Mouse (Mus musculus): ENCODE results near the gene Gm21304.
"Not testable (repeated sequence)": the region's sequence is repeated elsewhere in the genome, so short reads cannot be mapped to it uniquely, and the experiment has no call there.

The Gm21304 gene

DNA sequence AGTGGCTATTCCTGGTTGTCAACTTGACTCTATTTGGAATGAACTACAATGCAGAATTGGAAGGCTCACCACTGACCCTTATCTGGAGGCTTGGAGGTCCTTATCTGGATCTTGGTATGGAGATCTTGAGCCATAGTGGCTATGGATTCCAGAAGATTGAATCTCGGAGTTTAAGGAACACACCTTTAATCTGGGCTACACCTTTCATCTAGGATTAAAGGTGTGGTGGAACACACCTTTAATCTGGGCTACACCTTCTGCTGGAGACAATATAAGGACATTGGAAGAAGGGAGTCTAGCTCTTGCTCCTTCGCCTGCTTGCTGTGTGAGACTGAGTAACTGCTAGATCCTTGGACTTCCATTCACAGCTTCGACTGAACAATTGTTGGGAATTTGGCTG, at the start of gene Gm21304:
Gene Gm21304 (plus strand): TSS at position 301 of the 400 bp plus-strand sequence.
- not testable (repeated sequence) for DNase-seq

GRCm38 (mm10) chr10:104142687-104143086, 25.6 kb upstream of the Gm21304 start, which contains the start of gene Gm21293:
Gene Gm21293, plus strand, starts transcription at chr10:104142987.
- not testable (repeated sequence) for DNase-seq

DNA sequence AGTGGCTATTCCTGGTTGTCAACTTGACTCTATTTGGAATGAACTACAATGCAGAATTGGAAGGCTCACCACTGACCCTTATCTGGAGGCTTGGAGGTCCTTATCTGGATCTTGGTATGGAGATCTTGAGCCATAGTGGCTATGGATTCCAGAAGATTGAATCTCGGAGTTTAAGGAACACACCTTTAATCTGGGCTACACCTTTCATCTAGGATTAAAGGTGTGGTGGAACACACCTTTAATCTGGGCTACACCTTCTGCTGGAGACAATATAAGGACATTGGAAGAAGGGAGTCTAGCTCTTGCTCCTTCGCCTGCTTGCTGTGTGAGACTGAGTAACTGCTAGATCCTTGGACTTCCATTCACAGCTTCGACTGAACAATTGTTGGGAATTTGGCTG, 17.1 kb upstream of the Gm21304 start, which contains the start of gene Gm6763:
Gene Gm6763 (plus strand): TSS at position 301 of the 400 bp plus-strand sequence.
- not testable (repeated sequence) for DNase-seq

DNA sequence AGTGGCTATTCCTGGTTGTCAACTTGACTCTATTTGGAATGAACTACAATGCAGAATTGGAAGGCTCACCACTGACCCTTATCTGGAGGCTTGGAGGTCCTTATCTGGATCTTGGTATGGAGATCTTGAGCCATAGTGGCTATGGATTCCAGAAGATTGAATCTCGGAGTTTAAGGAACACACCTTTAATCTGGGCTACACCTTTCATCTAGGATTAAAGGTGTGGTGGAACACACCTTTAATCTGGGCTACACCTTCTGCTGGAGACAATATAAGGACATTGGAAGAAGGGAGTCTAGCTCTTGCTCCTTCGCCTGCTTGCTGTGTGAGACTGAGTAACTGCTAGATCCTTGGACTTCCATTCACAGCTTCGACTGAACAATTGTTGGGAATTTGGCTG, 8.6 kb upstream of the Gm21304 start, which contains the start of gene Gm8764:
Gene Gm8764 (plus strand): TSS at position 301 of the 400 bp plus-strand sequence.
- DNase-seq, result not testable (repeated sequence)

DNA sequence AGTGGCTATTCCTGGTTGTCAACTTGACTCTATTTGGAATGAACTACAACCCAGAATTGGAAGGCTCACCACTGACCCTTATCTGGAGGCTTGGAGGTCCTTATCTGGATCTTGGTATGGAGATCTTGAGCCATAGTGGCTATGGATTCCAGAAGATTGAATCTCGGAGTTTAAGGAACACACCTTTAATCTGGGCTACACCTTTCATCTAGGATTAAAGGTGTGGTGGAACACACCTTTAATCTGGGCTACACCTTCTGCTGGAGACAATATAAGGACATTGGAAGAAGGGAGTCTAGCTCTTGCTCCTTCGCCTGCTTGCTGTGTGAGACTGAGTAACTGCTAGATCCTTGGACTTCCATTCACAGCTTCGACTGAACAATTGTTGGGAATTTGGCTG, 8.4 kb downstream of the Gm21304 start, which contains the start of gene Gm21312:
Gene Gm21312 (plus strand): TSS at position 301 of the 400 bp plus-strand sequence.
- DNase-seq, result not testable (repeated sequence)

- not testable (repeated sequence) for DNase-seq
Measured at GRCm38 (mm10) chr10:104185233-104185632, 16.9 kb downstream of the Gm21304 start, which contains the start of gene Gm20765. Gene Gm20765, plus strand, starts transcription at chr10:104185533.

DNA sequence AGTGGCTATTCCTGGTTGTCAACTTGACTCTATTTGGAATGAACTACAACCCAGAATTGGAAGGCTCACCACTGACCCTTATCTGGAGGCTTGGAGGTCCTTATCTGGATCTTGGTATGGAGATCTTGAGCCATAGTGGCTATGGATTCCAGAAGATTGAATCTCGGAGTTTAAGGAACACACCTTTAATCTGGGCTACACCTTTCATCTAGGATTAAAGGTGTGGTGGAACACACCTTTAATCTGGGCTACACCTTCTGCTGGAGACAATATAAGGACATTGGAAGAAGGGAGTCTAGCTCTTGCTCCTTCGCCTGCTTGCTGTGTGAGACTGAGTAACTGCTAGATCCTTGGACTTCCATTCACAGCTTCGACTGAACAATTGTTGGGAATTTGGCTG, 25.4 kb downstream of the Gm21304 start, which contains the start of gene Gm4340:
Gene Gm4340 (plus strand): TSS at position 301 of the 400 bp plus-strand sequence.
- DNase-seq, result not testable (repeated sequence)

DNA sequence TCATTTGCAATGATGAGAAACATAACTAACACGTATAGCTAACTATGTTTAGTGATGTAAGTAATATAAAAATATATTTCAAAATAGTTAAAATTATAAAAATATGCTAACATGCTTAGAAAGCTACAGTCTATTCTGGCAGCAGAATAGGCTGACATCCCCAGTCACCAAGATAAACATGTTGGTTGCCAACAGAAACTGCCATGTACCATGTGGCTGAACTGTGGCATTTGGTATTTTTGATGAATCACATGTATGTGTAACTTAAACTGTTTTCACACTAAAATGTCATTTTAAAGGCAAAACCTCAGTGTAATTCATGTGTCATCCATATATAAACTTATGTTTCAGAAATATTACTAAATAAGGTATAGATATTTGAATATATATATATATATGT, 41.3 kb downstream of the Gm21304 start:
- DNase-seq, result no peak

- DNase-seq, result no peak
Measured at GRCm38 (mm10) chr10:104210268-104210990, 42.1 kb downstream of the Gm21304 start.

DNA sequence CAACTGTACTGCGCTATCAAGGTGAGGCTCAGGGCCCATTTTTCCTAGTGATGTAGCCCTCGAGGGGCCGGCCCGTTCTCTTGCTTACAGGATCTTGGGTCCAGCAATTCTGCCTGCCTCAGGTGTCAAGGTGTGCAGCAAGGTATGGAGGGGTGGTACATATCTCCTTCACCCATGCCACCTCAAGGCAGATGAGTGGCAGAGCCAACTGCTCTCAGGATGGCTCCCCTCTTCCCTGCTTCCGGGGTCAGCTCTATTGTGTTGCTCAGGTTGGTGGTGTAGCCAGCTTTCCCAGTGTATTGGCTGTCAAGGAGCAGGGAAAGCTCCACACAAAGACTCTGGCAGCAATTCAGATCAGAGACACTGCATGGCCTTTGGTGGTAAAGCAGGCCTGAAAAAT, 46.2 kb downstream of the Gm21304 start:
- no peak for DNase-seq

Measured in kidney, adult 11 months (tissue).